Mouse (Mus musculus) heart, postnatal 0 days (tissue): ENCODE results near the gene Osbpl3. TPM values are rescaled to one million over a fixed set of nuclear protein-coding genes. Genes with fewer than 3 reads are reported as not detected.

Experiments
- ATAC-seq: fragments of 200-750 bp; cut with Nextera tagmentation; 2 replicates; pipeline ENCODE4 v1.8.0; 2017; ENCODE audit warnings: low read depth, moderate number of reproducible peaks, moderate library complexity; ENCODE audit not compliant: insufficient read depth
- DNase-seq: peaks from one replicate; pipeline ENCODE4 v3.0.0-alpha.2; 2016; ENCODE audit warnings: low spot score
- H3K27ac ChIP-seq: fragments of 300-500 bp; sonication (generic); 2 replicates; pipeline ENCODE4 v1.5.1; 2014; ENCODE audit warnings: low read depth, mild to moderate bottlenecking
- H3K27me3 ChIP-seq: fragments of 300-500 bp; sonication (generic); 2 replicates; pipeline ENCODE4 v1.6.1; 2014; ENCODE audit warnings: low read length, mixed read lengths; ENCODE audit not compliant: control insufficient read depth, insufficient read depth
- H3K36me3 ChIP-seq: fragments of 300-500 bp; sonication (generic); replicated peaks from 2 replicates; pipeline ENCODE4 v1.6.1; 2014; ENCODE audit warnings: low read length, mixed read lengths; ENCODE audit not compliant: control insufficient read depth, insufficient read depth
- H3K4me1 ChIP-seq: fragments of 300-500 bp; sonication (generic); 2 replicates; pipeline ENCODE4 v1.6.1; 2014; ENCODE audit warnings: antibody characterized with exemption; ENCODE audit not compliant: control insufficient read depth, insufficient read depth
- H3K4me2 ChIP-seq: fragments of 300-500 bp; sonication (generic); 2 replicates; pipeline ENCODE4 v1.6.1; 2014; ENCODE audit warnings: low read depth, mild to moderate bottlenecking, low read length, moderate library complexity
- H3K4me3 ChIP-seq: fragments of 300-500 bp; sonication (generic); 2 replicates; pipeline ENCODE4 v1.5.1; 2014; ENCODE audit warnings: low read depth, low read length
- H3K9ac ChIP-seq: fragments of 300-500 bp; sonication (generic); replicated peaks from 2 replicates; pipeline ENCODE4 v1.6.1; 2014; ENCODE audit warnings: low read depth, low read length, mixed read lengths
- H3K9me3 ChIP-seq: fragments of 300-500 bp; sonication (generic); replicated peaks from 2 replicates; pipeline ENCODE4 v1.6.1; 2016; ENCODE audit warnings: low read length; ENCODE audit not compliant: control insufficient read depth
- CTCF ChIP-seq: IDR thresholded peaks from 2 replicates; pipeline ENCODE4 v1.5.1; 2016; ENCODE audit warnings: antibody characterized with exemption, control low read depth, low read depth
- EP300 ChIP-seq: IDR thresholded peaks from 2 replicates; pipeline ENCODE4 v1.6.1; 2016; ENCODE audit warnings: antibody characterized with exemption, low read depth
- WGBS: fragments of 180-500 bp; shearing (Covaris S2); extraction: QIAGEN DNeasy Blood & Tissue Kit; methylation state at CpG from one replicate; pipeline ENCODE4 v1.1.7; 2014; 5-methylcytosine and 5-hydroxymethylcytosine counted together
- polyA plus RNA-seq: library from polyadenylated mRNA; unstranded; fragments of >200 nt; fragmentation: Nextera tagmentation; extraction: Ambion mirVana; gene quantifications from 2 replicates; pipeline ENCODE4 v1.2.1, GENCODE M21; 2015
- total RNA-seq: library from RNA; depleted of rRNA; stranded (reverse); fragments of >200 nt; gene quantifications from 2 replicates; pipeline ENCODE4 v1.2.3, GENCODE M21; 2014; ENCODE audit warnings: low replicate concordance

Osbpl3 gene
- total and polyA plus RNA-seq, 2 experiments from 2014 or later: 13.9 to 20.9 TPM

GRCm38 (mm10) chr6:50368502-50369292 lies 87.3 kb downstream of the Osbpl3 start:
- Histone ChIP-seq H3K27me3 (no peaks in the 10 kb centered on the region), H3K4me2 (no peak overlapping the region), H3K4me1 (peaks cover 26% of the 10 kb centered on the region)

GRCm38 (mm10) chr6:50367836-50368235 lies 88.2 kb downstream of the Osbpl3 start:
- DNase-seq (no peak), ATAC-seq (no peak)
- Histone ChIP-seq H3K9me3 (no peaks in the 10 kb centered on the region), H3K4me2 (no peak overlapping the region), H3K27ac (peak overlapping the region; percentile 90; the same call in 1 of the 2 replicates), H3K27me3 (no peaks in the 10 kb centered on the region), H3K4me3 (no peak overlapping the region), H3K9ac (no peak overlapping the region), H3K36me3 (peaks cover 27% of the 10 kb centered on the region), H3K4me1 (peaks cover 23% of the 10 kb centered on the region)
- TF ChIP-seq EP300 (no peak), CTCF (no peak)
- WGBS: 81% methylated on average over 5 of the region's 5 CpGs

More at GRCm38 (mm10) chr6:50368502-50369292, 87.3 kb downstream of the Osbpl3 start:
- ATAC-seq: no peak
- Histone ChIP-seq H3K27ac (no peak overlapping the region), H3K9me3 (no peaks in the 10 kb centered on the region), H3K9ac (no peak overlapping the region), H3K4me3 (no peak overlapping the region), H3K36me3 (peaks cover 27% of the 10 kb centered on the region)
- TF ChIP-seq EP300 (no peak), CTCF (no peak)
- WGBS: 89% methylated on average over 8 of the region's 8 CpGs
- no peak for DNase-seq

- no peaks in the 10 kb centered on the region for H3K27me3 ChIP-seq
- H3K36me3 ChIP-seq: peaks cover 27% of the 10 kb centered on the region
- no peak for DNase-seq
- no peak overlapping the region; the same call in 1 of the 2 replicates for H3K9ac ChIP-seq
- peak overlapping the region; percentile 90 for H3K27ac ChIP-seq
- ATAC-seq: peak; percentile 80
- TF ChIP-seq EP300: no peak
- TF ChIP-seq CTCF: no peak
- peaks cover 24% of the 10 kb centered on the region; the same call in 1 of the 2 replicates for H3K4me1 ChIP-seq
- 39% methylated on average over 5 of the region's 5 CpGs for WGBS
- no peak overlapping the region for H3K4me3 ChIP-seq
- H3K9me3 ChIP-seq: no peaks in the 10 kb centered on the region
- no peak overlapping the region for H3K4me2 ChIP-seq
Measured at GRCm38 (mm10) chr6:50366724-50367123, 89.3 kb downstream of the Osbpl3 start.

GRCm38 (mm10) chr6:50366319-50366718 lies 89.7 kb downstream of the Osbpl3 start:
- 80% methylated on average over 7 of the region's 7 CpGs for WGBS
- Histone ChIP-seq H3K9ac (no peak overlapping the region), H3K4me3 (no peak overlapping the region), H3K27me3 (no peaks in the 10 kb centered on the region), H3K27ac (peak overlapping the region; percentile 90), H3K4me1 (peaks cover 25% of the 10 kb centered on the region; the same call in 1 of the 2 replicates), H3K36me3 (peaks cover 27% of the 10 kb centered on the region), H3K4me2 (no peak overlapping the region), H3K9me3 (no peaks in the 10 kb centered on the region)
- ATAC-seq (no peak), DNase-seq (no peak)
- TF ChIP-seq CTCF: no peak
- TF ChIP-seq EP300: no peak

- 66% methylated on average over 8 of the region's 8 CpGs for WGBS
- Histone ChIP-seq H3K4me1 (peaks cover 43% of the 10 kb centered on the region), H3K4me3 (no peak overlapping the region), H3K27ac (no peak overlapping the region), H3K4me2 (no peak overlapping the region), H3K36me3 (peaks cover 20% of the 10 kb centered on the region), H3K27me3 (no peaks in the 10 kb centered on the region), H3K9me3 (no peaks in the 10 kb centered on the region), H3K9ac (no peak overlapping the region)
- ATAC-seq (no peak), DNase-seq (no peak)
- TF ChIP-seq CTCF: no peak
- TF ChIP-seq EP300: no peak
Measured at GRCm38 (mm10) chr6:50364364-50364763, 91.6 kb downstream of the Osbpl3 start.
